Mouse (Mus musculus) midbrain, embryonic 12.5 days (tissue): Measurements from ENCODE around the gene Strip1. TPM values are rescaled to one million over a fixed set of nuclear protein-coding genes. Genes with fewer than 3 reads are reported as not detected.
A peak's percentile ranks its signal among the peaks of the same experiment; 100 is the strongest.

ENCODE experiments used
- ATAC-seq: fragments of 200-750 bp; cut with Nextera tagmentation; 2 replicates; pipeline ENCODE4 v1.8.0; 2017; ENCODE audit warnings: low read depth, moderate TSS enrichment, moderate library complexity; ENCODE audit not compliant: low FRiP score
- H3K27ac ChIP-seq: fragments of 300-500 bp; sonication (generic); replicated peaks from 2 replicates; pipeline ENCODE4 v1.5.1; 2016; ENCODE audit warnings: mild to moderate bottlenecking
- H3K27me3 ChIP-seq: fragments of 300-500 bp; sonication (generic); 2 replicates; pipeline ENCODE4 v1.6.1; 2016; ENCODE audit warnings: mild to moderate bottlenecking
- H3K36me3 ChIP-seq: fragments of 300-500 bp; sonication (generic); 2 replicates; pipeline ENCODE4 v1.6.1; 2016
- H3K4me1 ChIP-seq: fragments of 300-500 bp; sonication (generic); 2 replicates; pipeline ENCODE4 v1.6.1; 2016
- H3K4me2 ChIP-seq: fragments of 300-500 bp; sonication (generic); replicated peaks from 2 replicates; pipeline ENCODE4 v1.6.1; 2016; ENCODE audit warnings: mild to moderate bottlenecking, moderate library complexity
- H3K4me3 ChIP-seq: fragments of 300-500 bp; sonication (generic); 2 replicates; pipeline ENCODE4 v1.5.1; 2016; ENCODE audit warnings: mild to moderate bottlenecking
- H3K9ac ChIP-seq: fragments of 300-500 bp; sonication (generic); replicated peaks from 2 replicates; pipeline ENCODE4 v1.6.1; 2016; ENCODE audit warnings: mild to moderate bottlenecking, moderate library complexity
- H3K9me3 ChIP-seq: fragments of 300-500 bp; sonication (generic); 2 replicates; pipeline ENCODE4 v1.6.1; 2016; ENCODE audit warnings: mild to moderate bottlenecking
- WGBS: fragments of 180-500 bp; shearing (Covaris S2); methylation state at CpG from one replicate; pipeline ENCODE4 v1.1.7; 2016; 5-methylcytosine and 5-hydroxymethylcytosine counted together
- polyA plus RNA-seq: library from polyadenylated mRNA; unstranded; fragments of >200 nt; fragmentation: Nextera tagmentation; extraction: Ambion mirVana; gene quantifications from 2 replicates; pipeline ENCODE4 v1.2.1, GENCODE M21; 2016

Gene Strip1
- polyA plus RNA-seq, 1 experiment from 2014 or later: 123 TPM

DNA sequence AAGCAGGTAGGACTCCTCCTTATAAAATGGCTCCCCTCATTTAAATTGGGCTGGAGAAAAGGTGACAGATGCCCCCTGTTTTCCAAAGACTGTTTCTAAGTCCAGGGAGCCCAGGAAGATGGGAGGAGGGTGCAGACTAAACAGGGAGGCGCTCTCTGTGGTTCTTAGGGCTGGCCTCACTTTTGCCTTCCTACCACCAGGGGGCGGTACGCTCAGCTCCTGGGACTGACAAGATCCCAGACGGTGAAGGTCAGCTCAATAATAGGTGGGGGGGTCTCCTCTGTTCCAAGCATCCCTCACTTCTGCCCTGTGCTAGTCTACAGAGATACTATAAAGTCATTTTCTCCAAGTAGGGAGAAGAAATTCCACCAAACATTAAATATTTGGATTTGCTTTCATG lies 26.2 kb downstream of the Strip1 start:
- Histone ChIP-seq H3K9me3 (no peaks in the 10 kb centered on the region), H3K36me3 (no peaks in the 10 kb centered on the region), H3K4me1 (0 out of 2 replicates have a peak, but pooled peaks cover 3% of the 10 kb centered on the region), H3K9ac (no peak overlapping the region), H3K4me2 (no peak overlapping the region), H3K27ac (no peak overlapping the region), H3K4me3 (no peak overlapping the region), H3K27me3 (peaks cover 29% of the 10 kb centered on the region)
- ATAC-seq: peak; percentile 34; the same call in 1 of the 2 replicates
- WGBS: 6% methylated on average over 4 of the region's 4 CpGs

GRCm38 (mm10) chr3:107600127-107600526 lies 31.4 kb downstream of the Strip1 start:
- 45% methylated on average over 5 of the region's 6 CpGs for WGBS
- no peaks in the 10 kb centered on the region for H3K36me3 ChIP-seq

DNA sequence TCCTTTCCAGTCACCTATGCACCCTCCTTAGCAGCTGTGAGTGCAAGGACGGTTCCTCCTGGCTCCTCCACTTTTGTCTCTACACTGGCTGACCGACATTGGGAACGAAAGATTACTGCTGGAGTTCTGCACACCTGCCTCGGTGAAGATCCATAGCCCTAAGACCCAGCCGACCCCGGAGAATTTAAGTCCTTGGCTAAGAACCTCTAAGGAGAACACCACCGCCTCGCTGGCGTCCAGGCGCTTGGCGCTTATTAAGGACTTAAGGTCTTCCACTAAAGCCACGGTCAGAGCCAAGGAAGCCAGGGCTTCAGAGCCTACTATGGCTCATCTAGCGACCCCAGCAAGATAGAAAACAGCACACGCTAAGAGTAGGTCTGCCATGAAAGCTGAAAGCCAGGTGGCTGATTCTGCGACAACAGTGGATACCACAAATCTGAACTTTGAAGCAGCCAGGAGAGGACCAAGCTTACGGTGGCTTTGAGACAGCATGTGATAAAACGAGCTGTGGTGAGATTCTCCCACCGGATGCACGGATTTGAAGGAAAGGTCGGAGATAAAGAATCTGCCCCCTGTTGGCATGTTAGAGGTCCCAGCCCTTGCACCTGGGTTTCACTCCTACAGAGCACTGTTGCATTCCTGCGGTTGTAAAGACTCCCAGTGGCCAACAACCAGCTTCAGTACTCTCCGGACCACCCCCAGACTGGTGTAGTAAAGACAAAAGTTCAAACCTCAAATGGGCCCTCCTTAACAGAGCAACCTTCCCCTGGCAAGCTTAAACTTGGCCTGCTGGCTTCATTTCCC lies 33.7 kb downstream of the Strip1 start:
- no peak overlapping the region for H3K27ac ChIP-seq
- H3K4me3 ChIP-seq: no peak overlapping the region

More at GRCm38 (mm10) chr3:107600127-107600526, 31.4 kb downstream of the Strip1 start:
- Histone ChIP-seq H3K27ac (no peak overlapping the region), H3K4me2 (no peak overlapping the region), H3K4me1 (peaks cover 16% of the 10 kb centered on the region), H3K4me3 (no peak overlapping the region), H3K27me3 (peaks cover 71% of the 10 kb centered on the region), H3K9ac (no peak overlapping the region), H3K9me3 (no peaks in the 10 kb centered on the region)
- ATAC-seq: no peak

DNA sequence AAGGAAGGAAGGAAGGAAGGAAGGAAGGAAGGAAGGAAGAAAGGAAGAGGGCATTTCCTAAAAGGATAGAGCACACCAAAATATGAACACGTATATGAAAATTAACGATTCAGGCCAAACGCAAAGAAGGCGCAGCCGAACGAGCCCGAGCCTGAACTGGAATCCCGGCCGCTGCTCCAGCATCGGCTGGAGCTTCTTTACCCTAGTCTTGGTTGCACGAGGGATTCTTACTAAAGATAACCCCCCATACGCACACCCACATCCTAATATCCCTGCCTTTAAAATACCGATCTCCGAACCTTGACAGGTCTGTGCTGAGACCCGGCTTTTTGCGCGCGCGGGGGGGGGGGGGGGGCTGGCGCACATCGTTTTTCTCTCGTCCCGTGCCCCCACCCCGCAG lies 34.4 kb downstream of the Strip1 start:
- Histone ChIP-seq H3K4me1 (peaks cover 21% of the 10 kb centered on the region), H3K4me2 (no peak overlapping the region), H3K9ac (no peak overlapping the region), H3K9me3 (no peaks in the 10 kb centered on the region), H3K4me3 (no peak overlapping the region), H3K27ac (no peak overlapping the region), H3K36me3 (no peaks in the 10 kb centered on the region), H3K27me3 (peaks cover 96% of the 10 kb centered on the region)
- no peak for ATAC-seq
- 3% methylated on average over 24 of the region's 24 CpGs for WGBS

More for the DNA sequence above, 33.7 kb downstream of the Strip1 start:
- no peaks in the 10 kb centered on the region for H3K36me3 ChIP-seq
- ATAC-seq: no peak
- peaks cover 21% of the 10 kb centered on the region for H3K4me1 ChIP-seq
- no peak overlapping the region for H3K9ac ChIP-seq
- H3K9me3 ChIP-seq: no peaks in the 10 kb centered on the region
- WGBS: 3% methylated on average over 22 of the region's 22 CpGs
- no peak overlapping the region for H3K4me2 ChIP-seq
- H3K27me3 ChIP-seq: peaks cover 89% of the 10 kb centered on the region

- Histone ChIP-seq H3K4me3 (peak overlapping the region; percentile 46), H3K4me1 (peaks cover 21% of the 10 kb centered on the region), H3K27me3 (peaks cover 93% of the 10 kb centered on the region), H3K9me3 (no peaks in the 10 kb centered on the region), H3K27ac (no peak overlapping the region), H3K4me2 (peak overlapping the region; percentile 25), H3K36me3 (no peaks in the 10 kb centered on the region), H3K9ac (no peak overlapping the region)
- under 1% methylated on average over 26 of the region's 26 CpGs for WGBS
- 0 out of 2 replicates have a peak, but pooled peaks have one; percentile 31 for ATAC-seq
Measured at GRCm38 (mm10) chr3:107596559-107596958, 34.9 kb downstream of the Strip1 start.

- Histone ChIP-seq H3K27me3 (peaks cover 91% of the 10 kb centered on the region), H3K4me1 (peaks cover 21% of the 10 kb centered on the region), H3K27ac (no peak overlapping the region), H3K9ac (no peak overlapping the region), H3K4me3 (peak overlapping the region; percentile 46), H3K9me3 (no peaks in the 10 kb centered on the region), H3K36me3 (no peaks in the 10 kb centered on the region), H3K4me2 (peak overlapping the region; percentile 71)
- 1% methylated on average over 34 of the region's 34 CpGs for WGBS
- 0 out of 2 replicates have a peak, but pooled peaks have one; percentile 34 for ATAC-seq
Measured at GRCm38 (mm10) chr3:107595938-107596461, 35.5 kb downstream of the Strip1 start.

DNA sequence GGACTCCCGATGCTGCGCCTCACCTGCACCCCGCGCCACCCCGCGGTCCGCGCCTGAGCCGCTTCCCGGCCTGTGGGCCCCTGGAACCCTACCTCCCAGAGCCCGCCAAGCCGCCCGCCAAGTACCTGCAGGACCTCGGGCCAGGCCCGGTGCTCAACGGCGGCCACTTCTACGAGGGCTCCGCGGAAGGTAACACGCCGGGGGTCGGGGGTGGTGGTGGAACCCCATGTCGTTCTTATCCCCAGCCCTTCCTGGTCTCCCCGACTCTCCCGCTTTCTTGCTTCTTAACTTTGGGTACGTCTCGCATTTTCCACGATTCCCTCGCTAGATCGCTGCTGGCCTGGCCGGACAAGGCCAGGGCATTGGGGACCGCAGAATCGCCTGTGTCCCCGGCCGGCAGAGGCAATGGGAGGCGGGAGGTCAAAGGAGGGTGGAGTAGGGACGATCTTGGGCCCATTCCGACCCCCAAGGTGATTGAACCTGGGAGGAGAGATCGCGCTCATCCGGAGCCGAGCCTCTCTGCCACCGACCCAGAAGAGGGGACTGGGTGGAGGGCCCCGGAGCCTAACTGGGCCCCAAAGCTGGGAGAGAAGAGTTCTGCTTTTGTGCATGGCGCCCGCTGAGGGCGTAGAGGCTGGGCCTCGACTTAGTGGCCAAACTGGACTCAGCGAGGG lies 36.1 kb downstream of the Strip1 start:
- peaks cover 21% of the 10 kb centered on the region for H3K4me1 ChIP-seq
- peak overlapping the region; percentile 71 for H3K4me2 ChIP-seq
- H3K27ac ChIP-seq: no peak overlapping the region
- no peaks in the 10 kb centered on the region for H3K9me3 ChIP-seq
- H3K9ac ChIP-seq: peak overlapping the region; percentile 50
- WGBS: under 1% methylated on average over 50 of the region's 50 CpGs
- H3K4me3 ChIP-seq: peak overlapping the region; percentile 46
- H3K36me3 ChIP-seq: no peaks in the 10 kb centered on the region
- peak; percentile 25 for ATAC-seq
- H3K27me3 ChIP-seq: peaks cover 88% of the 10 kb centered on the region

DNA sequence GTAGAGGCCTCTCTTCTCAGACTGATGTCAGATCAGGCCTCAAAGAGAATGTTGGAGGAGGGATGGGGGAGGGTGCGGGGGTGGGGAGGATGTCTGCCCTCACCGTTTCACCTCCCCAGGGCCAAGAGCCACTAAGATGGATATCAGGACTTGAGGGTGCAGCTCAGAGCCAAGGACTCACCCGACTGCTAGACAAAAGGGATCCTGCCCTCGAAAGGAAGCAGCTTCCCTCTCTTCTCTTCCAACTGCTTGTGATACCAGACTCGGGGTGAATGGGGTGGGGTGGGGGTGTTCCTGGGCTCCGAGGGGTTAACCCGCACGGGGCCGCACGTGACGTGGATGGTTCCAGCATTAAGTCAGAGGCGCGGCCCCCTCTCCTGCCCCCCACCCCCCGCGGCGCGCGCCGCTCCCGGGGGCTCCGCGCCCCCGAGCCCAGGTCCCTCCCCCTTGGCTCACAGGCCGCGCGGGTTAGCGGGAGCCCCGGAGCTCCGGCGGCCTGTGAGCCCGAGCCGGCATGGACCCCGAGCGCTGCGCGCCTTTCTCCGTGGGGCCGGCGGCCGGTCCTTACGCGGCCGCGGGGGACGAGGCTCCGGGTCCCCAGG lies 36.7 kb downstream of the Strip1 start, which contains the start of gene Alx3:
TSS of gene Alx3 (plus strand) at position 370 of the 602 bp plus-strand sequence.
- Histone ChIP-seq H3K4me3 (peak within 1 kb of the TSS; percentile 46), H3K4me2 (peak within 1 kb of the TSS; percentile 71), H3K9ac (peak within 1 kb of the TSS; percentile 50), H3K27me3 (peaks cover 87% of the 10 kb centered on the region), H3K4me1 (peaks cover 21% of the 10 kb centered on the region), H3K9me3 (no peaks in the 10 kb centered on the region), H3K27ac (no peak within 1 kb of the TSS), H3K36me3 (no peaks in the 10 kb centered on the region)
- 1% methylated on average over 45 of the region's 46 CpGs for WGBS
- ATAC-seq: peak; percentile 23; the same call in 1 of the 2 replicates

GRCm38 (mm10) chr3:107593632-107594031 lies 37.9 kb downstream of the Strip1 start:
- no peak for ATAC-seq
- Histone ChIP-seq H3K4me3 (no peak overlapping the region), H3K36me3 (no peaks in the 10 kb centered on the region), H3K4me1 (peaks cover 21% of the 10 kb centered on the region), H3K9ac (no peak overlapping the region), H3K27ac (no peak overlapping the region), H3K9me3 (no peaks in the 10 kb centered on the region), H3K27me3 (peaks cover 85% of the 10 kb centered on the region), H3K4me2 (no peak overlapping the region)
- 61% methylated on average over 2 of the region's 2 CpGs for WGBS

- Histone ChIP-seq H3K4me1 (peaks cover 19% of the 10 kb centered on the region), H3K9me3 (no peaks in the 10 kb centered on the region), H3K9ac (no peak overlapping the region), H3K4me3 (no peak overlapping the region), H3K27me3 (peaks cover 87% of the 10 kb centered on the region), H3K27ac (no peak overlapping the region), H3K36me3 (no peaks in the 10 kb centered on the region), H3K4me2 (no peak overlapping the region)
- ATAC-seq: no peak
- 59% methylated on average over 1 of the region's 1 CpGs for WGBS
Measured at GRCm38 (mm10) chr3:107591612-107592011, 39.9 kb downstream of the Strip1 start.

GRCm38 (mm10) chr3:107586504-107586903 lies 45.0 kb downstream of the Strip1 start:
- Histone ChIP-seq H3K9me3 (no peaks in the 10 kb centered on the region), H3K27ac (no peak overlapping the region), H3K36me3 (no peaks in the 10 kb centered on the region), H3K4me2 (no peak overlapping the region), H3K4me3 (no peak overlapping the region), H3K27me3 (peaks cover 92% of the 10 kb centered on the region), H3K9ac (no peak overlapping the region), H3K4me1 (peaks cover 10% of the 10 kb centered on the region)
- 79% methylated on average over 6 of the region's 6 CpGs for WGBS
- no peak for ATAC-seq
